Mouse (Mus musculus) liver, adult 10 weeks (tissue): Measurements from ENCODE around the gene Nudt11. TPM values are rescaled to one million over a fixed set of nuclear protein-coding genes. Genes with fewer than 3 reads are reported as not detected.

Experiments used
- polyA plus RNA-seq: library from polyadenylated mRNA; stranded (reverse); fragments of 350-450 nt; fragmentation: Illumina TruSeq; extraction: RNeasy Lipid Tissue Mini Kit (QIAGEN cat#74804); gene quantifications from one replicate; pipeline ENCODE4 v1.2.3, GENCODE M21; 2014; ENCODE audit warnings: low read depth, low replicate concordance

The Nudt11 gene
- polyA plus RNA-seq: 0.29 TPM

GRCm38 (mm10) chrX:6047066-6047935, at the start of gene Nudt11:
TSS of gene Nudt11 (plus strand) at chrX:6047453.

GRCm38 (mm10) chrX:6082954-6083680, 35.9 kb downstream of the Nudt11 start, which contains the start of gene AU022751:
TSS of gene AU022751 (minus strand) at chrX:6083419.

Other genes starting within 250 kb of the Nudt11 start
- not detected for gene AU022751, start 36.0 kb downstream of the Nudt11 start, polyA plus RNA-seq
- gene Nudt10, start 125.6 kb downstream of the Nudt11 start, polyA plus RNA-seq: 0.29 TPM